ENCODE assay signal across 33 mouse cellular contexts in genomic region chr1:130990448-130990847, GRCm38 (mm10). TPM values are rescaled to one million over a fixed set of nuclear protein-coding genes. Genes with fewer than 3 reads are reported as not detected.
DNase-seq lines count a peak whose midpoint lies in the region; ATAC-seq and TF ChIP-seq lines count a peak whose summit lies in the region.
"Had no signal": no experiment of that assay in that cellular context is flagged by ENCODE, and none has a peak within 500 bp of the region (broad histone marks: within the 10 kb centered on the region; RNA-seq: fewer than 3 reads in every experiment).

No protein-coding gene starts in this region.

- ATAC-seq in intestine, embryonic 14.5 days (replicated peaks; ENCODE audit: low FRiP score, low TSS enrichment, low read depth) = no peak
- ATAC-seq in intestine, postnatal 0 days = no peak
- ATAC-seq in megakaryocyte progenitor cell, adult 5-6 weeks (replicated peaks; ENCODE audit: poor library complexity) = peak; percentile 60
- ATAC-seq: activated CD4-positive, CD25-positive, alpha-beta regulatory T cell, adult 4 months; forebrain, embryonic 15.5 days; hindbrain, embryonic 16.5 days; inflammation-experienced regulatory T-cells, adult 6 months had no signal

- no peak overlapping the region for H3K4me3 ChIP-seq in intestine, embryonic 14.5 days (ENCODE audit: low read depth, low read length)
- H3K4me3 ChIP-seq in intestine, postnatal 0 days (ENCODE audit: low read depth, low read length) = no peak overlapping the region
- H3K4me3 ChIP-seq: embryonic facial prominence, embryonic 10.5 days; embryonic facial prominence, embryonic 13.5 days; erythroblast, embryonic 14.5 days; forebrain, embryonic 12.5 days; forebrain, embryonic 15.5 days; heart, embryonic 12.5 days; heart, embryonic 15.5 days; hindbrain, embryonic 10.5 days; hindbrain, embryonic 13.5 days had no signal

- H3K9me3 ChIP-seq in intestine, embryonic 14.5 days (ENCODE audit: control insufficient read depth, low read length) = no peaks in the 10 kb centered on the region
- no peaks in the 10 kb centered on the region for H3K9me3 ChIP-seq in intestine, postnatal 0 days (ENCODE audit: control insufficient read depth)
- H3K9me3 ChIP-seq: embryonic facial prominence, embryonic 10.5 days; embryonic facial prominence, embryonic 13.5 days; forebrain, embryonic 12.5 days; forebrain, embryonic 15.5 days; heart, embryonic 12.5 days; heart, embryonic 15.5 days; hindbrain, embryonic 10.5 days; hindbrain, embryonic 13.5 days had no signal

- intact Hi-C loops in left cerebral cortex, postnatal 25 days (cut with DNase I) = no loop called here

- peak; percentile 29 for DNase-seq in intestine, embryonic 14.5 days (ENCODE audit: low spot score)
- peak; percentile 38 for DNase-seq in CD4-positive helper T cell, adult 2 months (ENCODE audit: low read depth, low spot score)
- DNase-seq in left cerebral cortex, postnatal 25 days (ENCODE audit: low spot score in 2 of 2) = no peak
- DNase-seq in cerebellum, postnatal 10 days = no peak
- DNase-seq: adrenal gland, adult 8-10 months; adrenal gland, postnatal 25 days; cerebellum, adult 18-20 months; cerebellum, adult 9-10 months; cerebellum, postnatal 25 days; embryo, embryonic 11 days; gastrocnemius, postnatal 25 days; heart, adult 18-20 months; heart, postnatal 10 days; heart, postnatal 36 days had no signal

- H3K36me3 ChIP-seq in intestine, embryonic 14.5 days (ENCODE audit: control insufficient read depth, insufficient read depth, low read length) = no peaks in the 10 kb centered on the region
- H3K36me3 ChIP-seq in intestine, postnatal 0 days (ENCODE audit: control insufficient read depth, insufficient read depth) = no peaks in the 10 kb centered on the region
- H3K36me3 ChIP-seq: embryonic facial prominence, embryonic 10.5 days; embryonic facial prominence, embryonic 13.5 days; forebrain, embryonic 12.5 days; forebrain, embryonic 15.5 days; heart, embryonic 15.5 days; hindbrain, embryonic 10.5 days; hindbrain, embryonic 13.5 days had no signal

- WGBS in intestine, embryonic 14.5 days = 100% methylated on average over 1 of the region's 1 CpGs
- WGBS in intestine, postnatal 0 days = 88% methylated on average over 1 of the region's 1 CpGs

- no peak for TF ChIP-seq CTCF in intestine, postnatal 0 days (IDR thresholded peaks at IDR 0.05; ENCODE audit: low read depth)

- H3K27ac ChIP-seq in intestine, embryonic 14.5 days (ENCODE audit: low read depth) = no peak overlapping the region
- H3K27ac ChIP-seq in intestine, postnatal 0 days (ENCODE audit: low read depth, low read length) = no peak overlapping the region
- H3K27ac ChIP-seq: embryonic facial prominence, embryonic 10.5 days; embryonic facial prominence, embryonic 13.5 days; forebrain, embryonic 12.5 days; forebrain, embryonic 15.5 days; heart, embryonic 15.5 days; hindbrain, embryonic 10.5 days; hindbrain, embryonic 13.5 days had no signal

- no peak overlapping the region for H3K9ac ChIP-seq in intestine, embryonic 14.5 days (ENCODE audit: low read length)
- H3K9ac ChIP-seq in intestine, postnatal 0 days (ENCODE audit: low read depth, low read length) = no peak overlapping the region
- H3K9ac ChIP-seq: embryonic facial prominence, embryonic 13.5 days; forebrain, embryonic 12.5 days; forebrain, embryonic 15.5 days; heart, embryonic 12.5 days; heart, embryonic 15.5 days; hindbrain, embryonic 13.5 days had no signal

- H3K4me1 ChIP-seq in intestine, embryonic 14.5 days (replicated peaks; ENCODE audit: control insufficient read depth, insufficient read depth, low read length) = no peaks in the 10 kb centered on the region
- no peaks in the 10 kb centered on the region for H3K4me1 ChIP-seq in intestine, postnatal 0 days (replicated peaks; ENCODE audit: control insufficient read depth, insufficient read depth, low read length)
- H3K4me1 ChIP-seq: embryonic facial prominence, embryonic 10.5 days; embryonic facial prominence, embryonic 13.5 days; forebrain, embryonic 12.5 days; forebrain, embryonic 15.5 days; heart, embryonic 12.5 days; heart, embryonic 15.5 days; hindbrain, embryonic 13.5 days had no signal

- H3K27me3 ChIP-seq in intestine, embryonic 14.5 days (replicated peaks; ENCODE audit: control insufficient read depth, insufficient read depth, low read length) = no peaks in the 10 kb centered on the region
- no peaks in the 10 kb centered on the region for H3K27me3 ChIP-seq in intestine, postnatal 0 days (replicated peaks; ENCODE audit: control insufficient read depth, insufficient read depth, low read length)
- H3K27me3 ChIP-seq: embryonic facial prominence, embryonic 13.5 days; forebrain, embryonic 12.5 days; forebrain, embryonic 15.5 days; heart, embryonic 12.5 days; heart, embryonic 15.5 days; hindbrain, embryonic 13.5 days had no signal

- no peak overlapping the region for H3K4me2 ChIP-seq in intestine, embryonic 14.5 days (ENCODE audit: low read length)
- no peak overlapping the region for H3K4me2 ChIP-seq in intestine, postnatal 0 days (replicated peaks; ENCODE audit: low read depth)
- H3K4me2 ChIP-seq: embryonic facial prominence, embryonic 13.5 days; forebrain, embryonic 12.5 days; forebrain, embryonic 15.5 days; heart, embryonic 12.5 days; heart, embryonic 15.5 days; hindbrain, embryonic 13.5 days had no signal

RNA-seq across cellular contexts. Expression of gene Il10, which starts 29.2 kb away (rescaled TPM):
- not detected in 2 replicates for polyA plus RNA-seq in intestine, embryonic 14.5 days (2014; fragmentation: Nextera tagmentation; extraction: Ambion mirVana)
- polyA plus RNA-seq in intestine, postnatal 0 days (2015; fragmentation: Nextera tagmentation; extraction: Ambion mirVana) = not detected in 2 replicates
- 0.32 TPM in 1 of 2 replicates, not detected in the other for total RNA-seq in megakaryocyte progenitor cell, adult 5-6 weeks (2015)
- not detected in 2 replicates for total RNA-seq in megakaryocyte progenitor cell, adult 5-6 weeks (2017)
- not detected for total RNA-seq in left cerebral cortex, postnatal 25 days (2021)
- total RNA-seq: adrenal gland, postnatal 25 days; gastrocnemius, adult 8-10 months; gastrocnemius, postnatal 25 days; heart, adult 18-20 months; heart, postnatal 10 days; heart, postnatal 36 days had no signal
- polyA plus RNA-seq: brain, embryonic 14.5 days; C2C12; cortical plate, adult 2 months; embryonic facial prominence, embryonic 10.5 days; embryonic facial prominence, embryonic 13.5 days; erythroblast, embryonic 14.5 days; forebrain, embryonic 12.5 days; forebrain, embryonic 15.5 days; gonadal fat pad, adult 2 months; heart, embryonic 12.5 days; heart, embryonic 15.5 days; hindbrain, embryonic 10.5 days; hindbrain, embryonic 13.5 days; hindbrain, embryonic 16.5 days had no signal

RNA-seq across cellular contexts. Expression of gene Il19, which starts 50.5 kb away (rescaled TPM):
- polyA plus RNA-seq in intestine, embryonic 14.5 days (2014; fragmentation: Nextera tagmentation; extraction: Ambion mirVana) = not detected in 2 replicates
- polyA plus RNA-seq in intestine, postnatal 0 days (2015; fragmentation: Nextera tagmentation; extraction: Ambion mirVana) = not detected in 2 replicates
- total RNA-seq in megakaryocyte progenitor cell, adult 5-6 weeks (2015) = 0.61 TPM in 1 of 2 replicates, not detected in the other
- not detected in 2 replicates for total RNA-seq in megakaryocyte progenitor cell, adult 5-6 weeks (2017)
- not detected for total RNA-seq in left cerebral cortex, postnatal 25 days (2021)
- total RNA-seq: adrenal gland, adult 8-10 months; adrenal gland, postnatal 25 days; gastrocnemius, postnatal 25 days; heart, adult 18-20 months; heart, postnatal 10 days; heart, postnatal 36 days had no signal
- polyA plus RNA-seq: activated CD4-positive, CD25-positive, alpha-beta regulatory T cell, adult 4 months; brain, embryonic 14.5 days; cortical plate, adult 2 months; embryonic facial prominence, embryonic 13.5 days; erythroblast, embryonic 14.5 days; forebrain, embryonic 12.5 days; forebrain, embryonic 15.5 days; gonadal fat pad, adult 2 months; heart, embryonic 12.5 days; heart, embryonic 15.5 days; hindbrain, embryonic 10.5 days; hindbrain, embryonic 13.5 days; hindbrain, embryonic 16.5 days had no signal

Comparison
In these comparisons a context has a peak if more than half of its experiments do, and no peak if none do; other contexts are left out.
1. DNase-seq: peak in intestine, embryonic 14.5 days (single experiment) and CD4-positive helper T cell, adult 2 months (single experiment); none in left cerebral cortex, postnatal 25 days (0 of 2) and cerebellum, postnatal 10 days (0 of 2).